Mouse (Mus musculus): Measurements from ENCODE around the gene Nipal4. TPM values are rescaled to one million over a fixed set of nuclear protein-coding genes. Genes with fewer than 3 reads are reported as not detected.
"Not testable (repeated sequence)": the region's sequence is repeated elsewhere in the genome, so short reads cannot be mapped to it uniquely, and the experiment has no call there.

Gene Nipal4
- polyA plus RNA-seq, 1 experiment from 2014 or later, result 2.1 TPM

- Histone ChIP-seq H3K4me3 (ENCODE audit: low read depth, low read length) (no peak overlapping the region), H3K27ac (ENCODE audit: low read depth, low read length) (no peak overlapping the region), H3K27me3 (replicated peaks; ENCODE audit: control insufficient read depth, insufficient read depth, low read length) (no peaks in the 10 kb centered on the region), H3K9me3 (ENCODE audit: control insufficient read depth) (no peaks in the 10 kb centered on the region), H3K4me1 (replicated peaks; ENCODE audit: control insufficient read depth, insufficient read depth, low read length) (no peaks in the 10 kb centered on the region), H3K9ac (ENCODE audit: low read depth, low read length) (no peak overlapping the region), H3K4me2 (replicated peaks; ENCODE audit: low read depth) (no peak overlapping the region), H3K36me3 (ENCODE audit: control insufficient read depth, insufficient read depth) (no peaks in the 10 kb centered on the region)
- 63% methylated on average over 2 of the region's 2 CpGs for WGBS
- no peak for TF ChIP-seq CTCF (IDR thresholded peaks at IDR 0.05; ENCODE audit: low read depth)
- no peak for ATAC-seq
Measured at GRCm38 (mm10) chr11:46188283-46188682, 22.0 kb upstream of the Nipal4 start.

- Histone ChIP-seq H3K4me2 (replicated peaks; ENCODE audit: low read depth) (no peak overlapping the region), H3K4me3 (ENCODE audit: low read depth, low read length) (no peak overlapping the region), H3K4me1 (replicated peaks; ENCODE audit: control insufficient read depth, insufficient read depth, low read length) (no peaks in the 10 kb centered on the region), H3K27ac (ENCODE audit: low read depth, low read length) (no peak overlapping the region), H3K9ac (ENCODE audit: low read depth, low read length) (no peak overlapping the region), H3K36me3 (ENCODE audit: control insufficient read depth, insufficient read depth) (no peaks in the 10 kb centered on the region), H3K27me3 (replicated peaks; ENCODE audit: control insufficient read depth, insufficient read depth, low read length) (no peaks in the 10 kb centered on the region), H3K9me3 (ENCODE audit: control insufficient read depth) (no peaks in the 10 kb centered on the region)
- no peak for ATAC-seq
- 34% methylated on average over 4 of the region's 4 CpGs for WGBS
- no peak for TF ChIP-seq CTCF (IDR thresholded peaks at IDR 0.05; ENCODE audit: low read depth)
Measured at GRCm38 (mm10) chr11:46185486-46185885, 19.2 kb upstream of the Nipal4 start.

- H3K27ac ChIP-seq (ENCODE audit: low read depth, low read length), result no peak overlapping the region
- H3K27me3 ChIP-seq (replicated peaks; ENCODE audit: control insufficient read depth, insufficient read depth, low read length), result no peaks in the 10 kb centered on the region
- ATAC-seq, result no peak
- H3K9ac ChIP-seq (ENCODE audit: low read depth, low read length), result no peak overlapping the region
- no peak overlapping the region for H3K4me3 ChIP-seq (ENCODE audit: low read depth, low read length)
- H3K36me3 ChIP-seq (ENCODE audit: control insufficient read depth, insufficient read depth), result no peaks in the 10 kb centered on the region
- no peak for TF ChIP-seq CTCF (IDR thresholded peaks at IDR 0.05; ENCODE audit: low read depth)
- H3K4me1 ChIP-seq (replicated peaks; ENCODE audit: control insufficient read depth, insufficient read depth, low read length), result no peaks in the 10 kb centered on the region
- H3K9me3 ChIP-seq (ENCODE audit: control insufficient read depth), result no peaks in the 10 kb centered on the region
- WGBS, result 91% methylated on average over 3 of the region's 3 CpGs
- no peak overlapping the region for H3K4me2 ChIP-seq (replicated peaks; ENCODE audit: low read depth)
Measured at GRCm38 (mm10) chr11:46184946-46185345, 18.6 kb upstream of the Nipal4 start.

GRCm38 (mm10) chr11:46182031-46182430 is 15.7 kb upstream of the Nipal4 start:
- H3K27me3 ChIP-seq (replicated peaks; ENCODE audit: control insufficient read depth, insufficient read depth, low read length); H3K36me3 ChIP-seq (ENCODE audit: control insufficient read depth, insufficient read depth); H3K4me2 ChIP-seq (replicated peaks; ENCODE audit: low read depth); H3K4me1 ChIP-seq (replicated peaks; ENCODE audit: control insufficient read depth, insufficient read depth, low read length); ATAC-seq; H3K9ac ChIP-seq (ENCODE audit: low read depth, low read length); H3K4me3 ChIP-seq (ENCODE audit: low read depth, low read length); H3K9me3 ChIP-seq (ENCODE audit: control insufficient read depth); H3K27ac ChIP-seq (ENCODE audit: low read depth, low read length): not testable (repeated sequence)
- 97% methylated on average over 1 of the region's 1 CpGs for WGBS

- Histone ChIP-seq H3K9ac (ENCODE audit: low read depth, low read length) (no peak overlapping the region), H3K36me3 (ENCODE audit: control insufficient read depth, insufficient read depth) (no peaks in the 10 kb centered on the region), H3K4me2 (replicated peaks; ENCODE audit: low read depth) (no peak overlapping the region), H3K4me1 (replicated peaks; ENCODE audit: control insufficient read depth, insufficient read depth, low read length) (no peaks in the 10 kb centered on the region), H3K9me3 (ENCODE audit: control insufficient read depth) (no peaks in the 10 kb centered on the region), H3K27me3 (replicated peaks; ENCODE audit: control insufficient read depth, insufficient read depth, low read length) (no peaks in the 10 kb centered on the region), H3K27ac (ENCODE audit: low read depth, low read length) (no peak overlapping the region), H3K4me3 (ENCODE audit: low read depth, low read length) (no peak overlapping the region)
- 74% methylated on average over 10 of the region's 10 CpGs for WGBS
- no peak for TF ChIP-seq CTCF (IDR thresholded peaks at IDR 0.05; ENCODE audit: low read depth)
- no peak for ATAC-seq
Measured at GRCm38 (mm10) chr11:46177246-46178043, 11.1 kb upstream of the Nipal4 start.

- H3K36me3 ChIP-seq (ENCODE audit: control insufficient read depth, insufficient read depth), result no peaks in the 10 kb centered on the region
- no peak overlapping the region for H3K27ac ChIP-seq (ENCODE audit: low read depth, low read length)
- H3K9me3 ChIP-seq (ENCODE audit: control insufficient read depth), result no peaks in the 10 kb centered on the region
- H3K9ac ChIP-seq (ENCODE audit: low read depth, low read length), result no peak overlapping the region
- WGBS, result 85% methylated on average over 6 of the region's 6 CpGs
- no peaks in the 10 kb centered on the region for H3K27me3 ChIP-seq (replicated peaks; ENCODE audit: control insufficient read depth, insufficient read depth, low read length)
- H3K4me3 ChIP-seq (ENCODE audit: low read depth, low read length), result no peak overlapping the region
- ATAC-seq, result no peak
- no peak for TF ChIP-seq CTCF (IDR thresholded peaks at IDR 0.05; ENCODE audit: low read depth)
- no peaks in the 10 kb centered on the region for H3K4me1 ChIP-seq (replicated peaks; ENCODE audit: control insufficient read depth, insufficient read depth, low read length)
- no peak overlapping the region for H3K4me2 ChIP-seq (replicated peaks; ENCODE audit: low read depth)
Measured at GRCm38 (mm10) chr11:46176155-46176554, 9.8 kb upstream of the Nipal4 start.

Measured in intestine, postnatal 0 days (tissue).